Mouse (Mus musculus): ENCODE data around the gene Tulp4. TPM values are rescaled to one million over a fixed set of nuclear protein-coding genes. Genes with fewer than 3 reads are reported as not detected.

Gene Tulp4
- total RNA-seq (2021): 100 to 1,000 TPM; 150 to 174 TPM
- long read RNA-seq, experiment 1, partial matches to known transcripts: 11 of 38 reads
- long read RNA-seq, experiment 1, other reads (novel, unspliced or antisense): 23 of 38 reads
- long read RNA-seq, experiment 2, full-length matches to known transcripts: 4 of 36 reads
- long read RNA-seq, experiment 2, partial matches to known transcripts: 8 of 36 reads
- long read RNA-seq, experiment 2, other reads (novel, unspliced or antisense): 24 of 36 reads

- DNase-seq (ENCODE audit: low spot score in 2 of 2): peak; percentile 68 to 84
These were observed at the start of gene Tulp4 for GRCm38 (mm10) chr17:6106361-6107014. TSS of gene Tulp4 (plus strand) at chr17:6106437.

GRCm38 (mm10) chr17:6062793-6063192 lies 43.4 kb upstream of the Tulp4 start:
- DNase-seq (ENCODE audit: low spot score in 2 of 2): no peak

- DNase-seq (ENCODE audit: low spot score in 2 of 2): no peak
These were observed 42.7 kb upstream of the Tulp4 start for GRCm38 (mm10) chr17:6063532-6063931.

- no peak for DNase-seq (ENCODE audit: low spot score in 2 of 2)
These were observed 40.2 kb upstream of the Tulp4 start for GRCm38 (mm10) chr17:6066021-6066420.

- DNase-seq (ENCODE audit: low spot score in 2 of 2): no peak
These were observed 38.6 kb upstream of the Tulp4 start for GRCm38 (mm10) chr17:6067613-6068012.

GRCm38 (mm10) chr17:6069866-6070265 lies 36.4 kb upstream of the Tulp4 start:
- no peak for DNase-seq (ENCODE audit: low spot score in 2 of 2)

GRCm38 (mm10) chr17:6073405-6073804 lies 32.8 kb upstream of the Tulp4 start:
- no peak for DNase-seq (ENCODE audit: low spot score in 2 of 2)

GRCm38 (mm10) chr17:6079287-6080122 lies 26.7 kb upstream of the Tulp4 start, which contains the start of the genes Serac1 and Gtf2h5:
TSS of gene Serac1 (minus strand) at chr17:6079741.
TSS of gene Gtf2h5 (plus strand) at chr17:6079786.
- peak; percentile 96 to 98 for DNase-seq (ENCODE audit: low spot score in 2 of 2)

GRCm38 (mm10) chr17:6083323-6083890 lies 22.8 kb upstream of the Tulp4 start:
- DNase-seq (ENCODE audit: low spot score in 2 of 2): no peak

GRCm38 (mm10) chr17:6091604-6092003 lies 14.6 kb upstream of the Tulp4 start:
- DNase-seq (ENCODE audit: low spot score in 2 of 2): no peak

- no peak for DNase-seq (ENCODE audit: low spot score in 2 of 2)
These were observed 10.7 kb upstream of the Tulp4 start for GRCm38 (mm10) chr17:6095579-6095978.

GRCm38 (mm10) chr17:6097884-6098283 lies 8.4 kb upstream of the Tulp4 start:
- peak in 1 of 2 experiments; percentile 39 for DNase-seq (ENCODE audit: low spot score in 2 of 2)

GRCm38 (mm10) chr17:6102287-6102686 lies 4.0 kb upstream of the Tulp4 start:
- no peak for DNase-seq (ENCODE audit: low spot score in 2 of 2)

- no peak for DNase-seq (ENCODE audit: low spot score in 2 of 2)
These were observed 2.7 kb upstream of the Tulp4 start for GRCm38 (mm10) chr17:6103566-6103965.

GRCm38 (mm10) chr17:6107015-6107601 lies 871 bp downstream of the Tulp4 start:
- DNase-seq (ENCODE audit: low spot score in 2 of 2): peak; percentile 23 to 62

- no peak for DNase-seq (ENCODE audit: low spot score in 2 of 2)
These were observed 1.9 kb downstream of the Tulp4 start for GRCm38 (mm10) chr17:6108175-6108574.

GRCm38 (mm10) chr17:6110956-6111355 lies 4.7 kb downstream of the Tulp4 start:
- DNase-seq (ENCODE audit: low spot score in 2 of 2): no peak

- no peak for DNase-seq (ENCODE audit: low spot score in 2 of 2)
These were observed 7.4 kb downstream of the Tulp4 start for GRCm38 (mm10) chr17:6113653-6114052.

GRCm38 (mm10) chr17:6115085-6115484 lies 8.8 kb downstream of the Tulp4 start:
- no peak for DNase-seq (ENCODE audit: low spot score in 2 of 2)

- DNase-seq (ENCODE audit: low spot score in 2 of 2): no peak
These were observed 11.0 kb downstream of the Tulp4 start for GRCm38 (mm10) chr17:6117148-6117725.

GRCm38 (mm10) chr17:6117917-6118316 lies 11.7 kb downstream of the Tulp4 start:
- DNase-seq (ENCODE audit: low spot score in 2 of 2): no peak
